Mouse (Mus musculus) regulatory T cell (primary cell): Measurements from ENCODE around the gene Myo1g.

Source experiments
- in situ Hi-C: fragments of 300-600 bp; cut with MboI, MseI; formaldehyde crosslinking; loops from one replicate; pipeline ENCODE4 v1.15.1; 2025; ENCODE audit warnings: high pct_unique_total_duplicates

The Myo1g gene

GRCm38 (mm10) chr11:6529961-6530360 is 9.2 kb upstream of the Myo1g start:
- in situ Hi-C loops = loop anchor here (10.0 kb wide), 1 partner anchor 95 kb away; the partner anchor contains the start of gene Tbrg4

- in situ Hi-C loops = loop anchor here (10.0 kb wide), 1 partner anchor 96 kb away; the partner anchor contains the start of gene Tbrg4
Observed at GRCm38 (mm10) chr11:6528186-6529006, 7.6 kb upstream of the Myo1g start.

- in situ Hi-C loops = loop anchor here (10.0 kb wide), 1 partner anchor 97 kb away; the partner anchor contains the start of gene Tbrg4
Observed at GRCm38 (mm10) chr11:6527256-6528185, 6.8 kb upstream of the Myo1g start.

- in situ Hi-C loops = loop anchor here (10.0 kb wide), 1 partner anchor 98 kb away; the partner anchor contains the start of gene Tbrg4
Observed at GRCm38 (mm10) chr11:6526526-6527255, 5.9 kb upstream of the Myo1g start.

- in situ Hi-C loops = loop anchor here (10.0 kb wide), 1 partner anchor 100 kb away; the partner anchor contains the start of gene Tbrg4
Observed at GRCm38 (mm10) chr11:6525241-6525640, 4.5 kb upstream of the Myo1g start.

GRCm38 (mm10) chr11:6524880-6525238 is 4.1 kb upstream of the Myo1g start:
- in situ Hi-C loops = loop anchor here (10.0 kb wide), 1 partner anchor 100 kb away; the partner anchor contains the start of gene Tbrg4

- in situ Hi-C loops = loop anchor here (10.0 kb wide), 1 partner anchor 100 kb away; the partner anchor contains the start of gene Tbrg4
Observed at GRCm38 (mm10) chr11:6524165-6524879, 3.6 kb upstream of the Myo1g start.

GRCm38 (mm10) chr11:6523662-6524088 is 2.9 kb upstream of the Myo1g start:
- in situ Hi-C loops = loop anchor here (10.0 kb wide), 1 partner anchor 101 kb away; the partner anchor contains the start of gene Tbrg4

GRCm38 (mm10) chr11:6522782-6523525 is 2.2 kb upstream of the Myo1g start:
- in situ Hi-C loops = loop anchor here (10.0 kb wide), 1 partner anchor 102 kb away; the partner anchor contains the start of gene Tbrg4

- in situ Hi-C loops = loop anchor here (10.0 kb wide), 1 partner anchor 105 kb away; the partner anchor contains the start of gene Tbrg4
Observed at GRCm38 (mm10) chr11:6519491-6520033, 1.2 kb downstream of the Myo1g start.

GRCm38 (mm10) chr11:6514837-6515236 is 5.9 kb downstream of the Myo1g start:
- in situ Hi-C loops = no loop called here

- in situ Hi-C loops = no loop called here
Observed at GRCm38 (mm10) chr11:6508269-6508876, 12.4 kb downstream of the Myo1g start.

GRCm38 (mm10) chr11:6506516-6506915 is 14.2 kb downstream of the Myo1g start:
- in situ Hi-C loops = no loop called here

GRCm38 (mm10) chr11:6504689-6505088 is 16.1 kb downstream of the Myo1g start:
- in situ Hi-C loops = no loop called here

GRCm38 (mm10) chr11:6504226-6504625 is 16.5 kb downstream of the Myo1g start:
- in situ Hi-C loops = no loop called here

- in situ Hi-C loops = no loop called here
Observed at GRCm38 (mm10) chr11:6502506-6502905, 18.3 kb downstream of the Myo1g start.

GRCm38 (mm10) chr11:6497311-6497948 is 23.3 kb downstream of the Myo1g start:
- in situ Hi-C loops = no loop called here
